Mouse (Mus musculus): Measurements from ENCODE around the gene Qpctl. TPM values are rescaled to one million over a fixed set of nuclear protein-coding genes. Genes with fewer than 3 reads are reported as not detected.
A peak's percentile ranks its signal among the peaks of the same experiment; 100 is the strongest.

Qpctl gene
- total RNA-seq, 2 experiments from 2014 or later, result 22.6 to 23.1 TPM

DNA sequence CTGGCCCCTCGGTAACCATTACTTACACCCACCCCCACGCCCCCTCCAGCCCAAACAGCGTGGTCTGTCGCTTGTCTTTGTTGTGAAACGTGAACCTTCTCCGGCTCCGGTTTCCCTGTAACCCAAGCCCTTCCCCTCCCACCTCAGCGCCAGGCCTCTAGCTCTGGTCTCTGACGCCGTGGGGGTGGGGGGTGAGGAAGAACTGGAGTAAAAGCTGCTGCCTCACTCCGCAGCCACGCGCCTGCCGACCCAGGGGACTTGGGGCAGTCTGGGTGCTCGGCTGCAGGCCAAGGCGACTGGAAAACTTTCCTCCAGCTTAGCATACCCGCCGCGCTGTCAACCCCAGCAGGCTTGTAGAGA, 53.4 kb downstream of the Qpctl start:
- intact Hi-C loops (cut with DNase I), result no loop called here
- peak in 1 of 2 experiments; percentile 82 for DNase-seq (ENCODE audit: extremely low spot score in 1 of 2, low spot score in 2 of 2)

DNA sequence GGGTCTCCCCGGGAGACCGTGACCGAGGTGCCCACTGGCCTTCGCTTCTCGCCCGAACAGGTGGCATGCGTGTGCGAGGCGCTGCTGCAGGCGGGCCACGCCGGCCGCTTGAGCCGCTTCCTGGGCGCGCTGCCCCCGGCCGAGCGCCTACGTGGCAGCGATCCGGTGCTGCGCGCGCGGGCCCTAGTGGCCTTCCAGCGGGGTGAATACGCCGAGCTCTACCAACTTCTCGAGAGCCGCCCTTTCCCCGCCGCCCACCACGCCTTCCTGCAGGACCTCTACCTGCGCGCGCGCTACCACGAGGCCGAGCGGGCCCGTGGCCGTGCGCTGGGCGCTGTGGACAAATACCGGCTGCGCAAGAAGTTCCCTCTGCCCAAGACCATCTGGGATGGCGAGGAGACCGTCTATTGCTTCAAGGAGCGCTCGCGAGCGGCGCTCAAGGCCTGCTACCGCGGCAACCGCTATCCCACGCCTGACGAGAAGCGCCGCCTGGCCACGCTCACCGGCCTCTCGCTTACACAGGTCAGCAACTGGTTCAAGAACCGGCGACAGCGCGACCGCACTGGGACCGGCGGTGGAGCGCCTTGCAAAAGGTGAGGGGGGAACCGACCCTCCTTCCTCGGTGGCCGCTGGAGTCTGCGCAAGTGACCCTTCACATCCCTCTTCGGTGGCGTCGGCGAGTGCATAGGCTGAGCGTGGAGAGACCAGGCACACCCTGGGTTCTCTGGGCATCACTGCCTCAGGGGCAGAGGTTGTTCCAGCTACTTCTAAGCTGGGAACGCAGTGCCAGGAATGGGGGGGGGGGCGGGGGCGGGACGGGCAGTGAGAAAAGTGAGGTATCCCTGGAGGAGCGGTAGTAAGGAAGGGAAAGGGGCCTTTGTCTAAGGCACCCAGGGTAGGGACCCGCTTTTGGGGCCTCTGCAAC, 54.0 kb downstream of the Qpctl start:
- intact Hi-C loops (cut with DNase I), result no loop called here
- DNase-seq (ENCODE audit: extremely low spot score in 1 of 2, low spot score in 2 of 2), result peak in 1 of 2 experiments; percentile 72

DNA sequence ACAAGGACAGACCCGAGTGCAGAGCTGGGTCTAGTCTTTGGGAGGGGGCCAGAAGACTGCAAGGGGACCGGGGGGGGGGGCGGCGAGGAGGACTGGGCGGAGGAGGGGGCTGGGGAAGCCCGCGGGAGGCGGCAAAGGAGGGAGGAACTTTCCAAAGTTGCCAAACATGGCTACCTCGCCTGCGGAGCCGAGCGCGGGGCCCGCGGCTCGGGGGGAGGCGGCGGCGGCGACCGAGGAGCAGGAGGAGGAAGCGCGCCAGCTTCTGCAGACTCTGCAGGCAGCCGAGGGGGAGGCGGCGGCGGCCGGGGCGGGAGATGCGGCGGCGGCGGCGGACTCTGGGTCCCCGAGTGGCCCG, 54.6 kb downstream of the Qpctl start, which contains the start of gene Six5:
Six5 (plus strand) TSS at position 124 of the 355 bp plus-strand sequence.
- intact Hi-C loops (cut with DNase I), result no loop called here
- peak in 1 of 2 experiments; percentile 76 for DNase-seq (ENCODE audit: extremely low spot score in 1 of 2, low spot score in 2 of 2)

DNA sequence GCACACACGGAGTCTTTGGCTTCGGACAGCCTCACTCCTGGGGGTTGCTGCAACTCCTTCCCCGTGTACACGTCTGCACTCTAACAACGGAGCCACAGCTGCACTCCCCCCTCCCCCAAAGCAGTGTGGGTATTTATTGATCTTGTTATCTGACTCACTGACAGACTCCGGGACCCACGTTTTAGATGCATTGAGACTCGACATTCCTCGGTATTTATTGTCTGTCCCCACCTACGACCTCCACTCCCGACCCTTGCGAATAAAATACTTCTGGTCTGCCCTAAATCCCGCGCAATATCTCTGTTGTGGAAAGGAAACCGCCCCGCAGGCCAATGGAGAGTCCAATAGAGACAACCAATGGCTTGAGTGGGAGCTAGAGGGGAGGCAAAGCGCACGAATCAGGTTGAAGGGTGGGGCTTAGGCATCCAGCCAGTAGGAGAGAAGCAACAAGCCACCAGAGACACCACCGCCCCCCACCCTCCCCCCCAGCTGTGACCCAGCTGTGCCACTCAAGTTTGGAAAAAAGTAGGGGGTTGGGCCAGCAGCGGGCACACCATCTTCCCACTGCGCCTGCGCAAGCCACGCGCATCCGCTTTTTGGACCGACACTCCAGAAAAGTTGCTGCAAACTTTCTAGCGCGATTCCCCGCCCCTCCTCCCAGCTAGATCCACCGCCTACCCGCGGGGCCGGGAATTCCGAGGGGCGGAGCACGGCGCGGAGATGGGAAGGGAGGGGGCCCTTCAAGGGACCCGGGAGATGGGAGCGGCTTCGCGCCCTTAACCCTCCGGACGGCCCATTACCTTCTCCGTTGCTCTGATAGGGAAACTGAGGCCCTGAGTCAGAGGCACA, 55.3 kb downstream of the Qpctl start:
- peak; percentile 77 to 97 for DNase-seq (ENCODE audit: extremely low spot score in 1 of 2, low spot score in 2 of 2)
- intact Hi-C loops (cut with DNase I), result no loop called here

DNA sequence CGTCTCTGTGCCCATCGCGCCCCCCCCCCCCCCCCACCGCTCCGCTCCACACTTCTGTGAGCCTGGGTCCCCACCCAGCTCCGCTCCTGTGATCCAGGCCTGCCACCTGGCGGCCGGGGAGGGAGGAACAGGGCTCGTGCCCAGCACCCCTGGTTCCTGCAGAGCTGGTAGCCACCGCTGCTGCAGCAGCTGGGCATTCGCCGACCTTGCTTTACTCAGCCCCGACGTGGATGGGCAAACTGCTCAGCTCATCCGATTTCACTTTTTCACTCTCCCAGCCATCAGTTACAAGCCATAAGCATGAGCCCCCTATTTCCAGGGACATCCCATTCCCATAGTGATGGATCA, 55.9 kb downstream of the Qpctl start:
- DNase-seq (ENCODE audit: extremely low spot score in 1 of 2, low spot score in 2 of 2), result peak; percentile 41 to 88
- intact Hi-C loops (cut with DNase I), result no loop called here

DNA sequence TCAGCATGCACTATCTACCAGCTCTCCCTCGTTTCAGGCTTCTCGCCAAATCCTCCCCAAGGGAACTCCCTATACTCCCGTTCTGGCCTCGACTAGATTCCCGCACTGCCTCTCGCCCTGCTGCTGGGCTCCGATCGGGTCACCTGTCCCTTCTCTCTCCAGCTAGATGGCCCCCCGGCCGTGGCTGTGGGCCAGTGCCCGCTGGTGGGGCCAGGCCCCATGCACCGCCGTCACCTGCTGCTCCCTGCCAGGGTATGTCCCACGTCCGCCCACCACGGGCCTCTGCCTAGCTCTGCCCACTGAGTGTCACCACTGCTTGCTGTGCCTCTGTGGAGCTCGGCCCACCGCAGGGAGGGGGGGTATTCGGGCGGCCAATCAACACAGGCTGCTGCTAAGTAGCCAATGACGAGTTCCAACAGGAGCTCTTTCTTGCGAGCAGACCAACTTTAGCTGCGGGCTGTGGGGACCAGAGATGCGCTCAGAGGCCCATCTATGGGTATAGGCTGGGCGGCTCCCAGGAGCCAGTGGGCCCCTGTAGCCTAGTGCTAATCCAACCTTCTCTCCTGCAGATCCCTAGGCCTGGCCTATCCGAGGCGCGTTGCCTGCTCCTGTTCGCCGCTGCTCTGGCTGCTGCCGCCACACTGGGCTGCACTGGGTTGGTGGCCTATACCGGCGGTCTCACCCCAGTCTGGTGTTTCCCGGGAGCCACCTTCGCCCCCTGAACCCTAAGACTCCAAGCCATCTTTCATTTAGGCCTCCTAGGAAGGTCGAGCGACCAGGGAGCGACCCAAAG, 56.5 kb downstream of the Qpctl start:
- intact Hi-C loops (cut with DNase I), result no loop called here

DNA sequence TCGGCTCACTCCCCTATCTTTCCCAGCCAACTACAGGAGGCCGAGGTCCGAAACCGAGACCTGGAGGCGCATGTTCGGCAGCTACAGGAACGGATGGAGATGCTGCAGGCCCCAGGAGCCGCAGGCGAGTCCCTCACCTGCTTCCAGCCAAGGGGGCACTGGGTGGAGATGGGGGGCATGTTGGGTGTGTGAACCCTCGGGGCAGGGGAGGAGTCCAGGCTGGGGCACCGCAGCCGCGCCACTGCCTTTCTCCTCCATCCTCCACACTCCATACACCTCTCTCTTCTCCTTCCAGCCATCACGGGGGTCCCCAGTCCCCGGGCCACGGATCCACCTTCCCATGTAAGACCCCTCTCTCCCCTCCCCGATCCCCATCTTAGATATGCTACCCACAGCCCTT, 57.2 kb downstream of the Qpctl start:
- intact Hi-C loops (cut with DNase I), result no loop called here
- DNase-seq (ENCODE audit: extremely low spot score in 1 of 2, low spot score in 2 of 2), result no peak

More for the DNA sequence above, 56.5 kb downstream of the Qpctl start:
- peak; percentile 34 to 69 for DNase-seq (ENCODE audit: extremely low spot score in 1 of 2, low spot score in 2 of 2)

Small RNA genes lying within 50 kb of the gene (microRNA-seq; reads per million reads assigned to microRNA genes)
- 8,368 reads per million, percentile 95 among the genes with 10 or more reads in this experiment for gene Mir330

Other genes starting within 250 kb of the Qpctl start
- gene Ccdc61, start 238.9 kb downstream of the Qpctl start, total RNA-seq (2021), result 10 to 100 TPM; 12.8 to 13.4 TPM
- 100 to 1,000 TPM; 114 to 118 TPM for gene Nova2, start 223.4 kb downstream of the Qpctl start, total RNA-seq (2021)
- under 1 TPM; 0.71 to 0.95 TPM for gene Nanos2, start 161.9 kb downstream of the Qpctl start, total RNA-seq (2021)
- gene Mypop, start 158.0 kb downstream of the Qpctl start, total RNA-seq (2021), result 10 to 100 TPM; 30.8 to 31.7 TPM
- 10 to 100 TPM; 44.8 to 46.1 TPM for gene Irf2bp1, start 145.2 kb downstream of the Qpctl start, total RNA-seq (2021)
- gene Foxa3, start 125.8 kb downstream of the Qpctl start, total RNA-seq (2021), result not detected
- 10 to 100 TPM; 85.6 to 87.6 TPM for gene Sympk, start 124.9 kb downstream of the Qpctl start, total RNA-seq (2021)
- gene Rsph6a, start 94.6 kb downstream of the Qpctl start, total RNA-seq (2021), result under 1 TPM; 0.22 to 0.41 TPM
- 100 to 1,000 TPM; 155 to 157 TPM for gene Dmwd, start 73.1 kb downstream of the Qpctl start, total RNA-seq (2021)
- gene Dmpk, start 65.4 kb downstream of the Qpctl start, total RNA-seq (2021), result 10 to 100 TPM; 30.2 to 31.5 TPM
- 1 to 10 TPM; 1.5 to 1.9 TPM for gene Six5, start 54.7 kb downstream of the Qpctl start, total RNA-seq (2021)
- 1 to 10 TPM; 1.5 to 3.1 TPM for gene Gm4969, start 30.9 kb downstream of the Qpctl start, total RNA-seq (2021)
- gene Fbxo46, start 29.4 kb downstream of the Qpctl start, total RNA-seq (2021), result 10 to 100 TPM; 13.0 to 13.6 TPM
- gene Snrpd2, start 431 bp upstream of the Qpctl start, total RNA-seq (2021), result 10 to 100 TPM; 99.2 to 99.9 TPM
- 1 to 10 TPM; 4.7 to 4.8 TPM for gene Gipr, start 16.8 kb upstream of the Qpctl start, total RNA-seq (2021)
- gene Eml2, start 27.1 kb upstream of the Qpctl start, total RNA-seq (2021), result 100 to 1,000 TPM; 202 to 211 TPM
- gene Gpr4, start 63.2 kb upstream of the Qpctl start, total RNA-seq (2021), result 1 to 10 TPM; 4.8 to 5.0 TPM
- 10 to 100 TPM; 36.6 to 38.0 TPM for gene Opa3, start 79.0 kb upstream of the Qpctl start, total RNA-seq (2021)
- 10 to 100 TPM; 23.1 to 23.5 TPM for gene Vasp, start 122.5 kb upstream of the Qpctl start, total RNA-seq (2021)
- under 1 TPM; 0.34 to 0.49 TPM for gene Ppm1n, start 130.8 kb upstream of the Qpctl start, total RNA-seq (2021)
- gene Rtn2, start 133.3 kb upstream of the Qpctl start, total RNA-seq (2021), result 100 to 1,000 TPM; 145 to 151 TPM
- gene Fosb, start 160.8 kb upstream of the Qpctl start, total RNA-seq (2021), result 1 to 10 TPM; 2.2 to 2.3 TPM
- gene Ercc1, start 195.5 kb upstream of the Qpctl start, total RNA-seq (2021), result 10 to 100 TPM; 38.5 to 50.6 TPM
- 10 to 100 TPM; 16.8 to 18.2 TPM for gene Cd3eap, start 210.2 kb upstream of the Qpctl start, total RNA-seq (2021)
- gene Ppp1r13l, start 210.5 kb upstream of the Qpctl start, total RNA-seq (2021), result 1 to 10 TPM; 5.3 to 7.2 TPM
- gene Ercc2, start 232.7 kb upstream of the Qpctl start, total RNA-seq (2021), result 10 to 100 TPM; 39.0 to 39.7 TPM